Mouse (Mus musculus) C2C12 (cell line): ENCODE data around the gene Upk3a.

Experiments used
- CEBPB ChIP-seq: IDR thresholded peaks from one replicate; pipeline ENCODE4 v1.6.1; 2011; ENCODE audit warnings: low read depth, mild to moderate bottlenecking, control low read depth, moderate library complexity
- CTCF ChIP-seq: IDR thresholded peaks from one replicate; pipeline ENCODE4 v1.5.1; 2011; ENCODE audit not compliant: control insufficient read depth, insufficient read depth, insufficient read length
- FOSL1 ChIP-seq: IDR thresholded peaks from one replicate; pipeline ENCODE4 v1.8.0; 2011; ENCODE audit warnings: mild to moderate bottlenecking, low read length; ENCODE audit not compliant: poor library complexity, insufficient read depth, severe bottlenecking
- MAX ChIP-seq: IDR thresholded peaks from one replicate; pipeline ENCODE4 v1.6.1; 2011; ENCODE audit warnings: mild to moderate bottlenecking, control low read depth
- USF1 ChIP-seq: IDR thresholded peaks from one replicate; pipeline ENCODE4 v1.6.1; 2011; ENCODE audit warnings: low read depth, mild to moderate bottlenecking, control low read depth, moderate library complexity

GRCm38 (mm10) chr15:84972860-84973543 lies 43.9 kb upstream of the Upk3a start:
- no peak for TF ChIP-seq MAX
- no peak for TF ChIP-seq USF1
- no peak for TF ChIP-seq CTCF
- TF ChIP-seq CEBPB, result no peak
- no peak for TF ChIP-seq FOSL1
